Mouse (Mus musculus): ENCODE results near the gene Lrp6. TPM values are rescaled to one million over a fixed set of nuclear protein-coding genes. Genes with fewer than 3 reads are reported as not detected.

The Lrp6 gene
- polyA plus RNA-seq, 1 experiment: 26.1 TPM

- H3K27ac ChIP-seq (ENCODE audit: insufficient read depth, low read length): no peak overlapping the region
- peaks cover 19% of the 10 kb centered on the region for H3K4me1 ChIP-seq (ENCODE audit: control insufficient read depth, insufficient read depth, low read length)
- no peak overlapping the region for H3K4me3 ChIP-seq (replicated peaks; ENCODE audit: insufficient read depth, low read depth, low read length)
- WGBS: 98% methylated on average over 7 of the region's 7 CpGs
- DNase-seq: no peak
- TF ChIP-seq POLR2A (IDR thresholded peaks at IDR 0.05; ENCODE audit: borderline replicate concordance, insufficient read depth, low read length): no peak
- TF ChIP-seq CTCF (IDR thresholded peaks at IDR 0.05; ENCODE audit: borderline replicate concordance, insufficient read depth, low read depth, low read length): no peak
- H3K27me3 ChIP-seq (ENCODE audit: control insufficient read depth, insufficient read depth, low read length): no peaks in the 10 kb centered on the region
These were observed 38.4 kb downstream of the Lrp6 start for GRCm38 (mm10) chr6:134528396-134528795.

GRCm38 (mm10) chr6:134527596-134528128 lies 39.1 kb downstream of the Lrp6 start:
- no peak for DNase-seq
- Histone ChIP-seq H3K27me3 (ENCODE audit: control insufficient read depth, insufficient read depth, low read length) (no peaks in the 10 kb centered on the region), H3K4me3 (replicated peaks; ENCODE audit: insufficient read depth, low read depth, low read length) (no peak overlapping the region), H3K4me1 (ENCODE audit: control insufficient read depth, insufficient read depth, low read length) (peaks cover 19% of the 10 kb centered on the region), H3K27ac (ENCODE audit: insufficient read depth, low read length) (0 out of 2 replicates have a peak overlapping the region, but pooled peaks have one; percentile 65)
- WGBS: 25% methylated on average over 6 of the region's 6 CpGs
- TF ChIP-seq POLR2A (IDR thresholded peaks at IDR 0.05; ENCODE audit: borderline replicate concordance, insufficient read depth, low read length) (no peak), CTCF (IDR thresholded peaks at IDR 0.05; ENCODE audit: borderline replicate concordance, insufficient read depth, low read depth, low read length) (no peak)

- 59% methylated on average over 10 of the region's 10 CpGs for WGBS
- Histone ChIP-seq H3K4me1 (ENCODE audit: control insufficient read depth, insufficient read depth, low read length) (peaks cover 19% of the 10 kb centered on the region), H3K27me3 (ENCODE audit: control insufficient read depth, insufficient read depth, low read length) (no peaks in the 10 kb centered on the region), H3K27ac (ENCODE audit: insufficient read depth, low read length) (no peak overlapping the region), H3K4me3 (replicated peaks; ENCODE audit: insufficient read depth, low read depth, low read length) (no peak overlapping the region)
- TF ChIP-seq CTCF (IDR thresholded peaks at IDR 0.05; ENCODE audit: borderline replicate concordance, insufficient read depth, low read depth, low read length) (no peak), POLR2A (IDR thresholded peaks at IDR 0.05; ENCODE audit: borderline replicate concordance, insufficient read depth, low read length) (no peak)
- DNase-seq: no peak
These were observed 39.8 kb downstream of the Lrp6 start for GRCm38 (mm10) chr6:134526821-134527595.

- 93% methylated on average over 5 of the region's 5 CpGs for WGBS
- no peak for DNase-seq
- no peak overlapping the region for H3K4me3 ChIP-seq (replicated peaks; ENCODE audit: insufficient read depth, low read depth, low read length)
- H3K4me1 ChIP-seq (ENCODE audit: control insufficient read depth, insufficient read depth, low read length): peaks cover 22% of the 10 kb centered on the region
- no peak overlapping the region for H3K27ac ChIP-seq (ENCODE audit: insufficient read depth, low read length)
- TF ChIP-seq POLR2A (IDR thresholded peaks at IDR 0.05; ENCODE audit: borderline replicate concordance, insufficient read depth, low read length): no peak
- no peak for TF ChIP-seq CTCF (IDR thresholded peaks at IDR 0.05; ENCODE audit: borderline replicate concordance, insufficient read depth, low read depth, low read length)
- no peaks in the 10 kb centered on the region for H3K27me3 ChIP-seq (ENCODE audit: control insufficient read depth, insufficient read depth, low read length)
These were observed 40.5 kb downstream of the Lrp6 start for GRCm38 (mm10) chr6:134526275-134526674.

- Histone ChIP-seq H3K27ac (ENCODE audit: insufficient read depth, low read length) (no peak overlapping the region), H3K27me3 (ENCODE audit: control insufficient read depth, insufficient read depth, low read length) (no peaks in the 10 kb centered on the region), H3K4me1 (ENCODE audit: control insufficient read depth, insufficient read depth, low read length) (peaks cover 5% of the 10 kb centered on the region; the same call in 1 of the 2 replicates), H3K4me3 (replicated peaks; ENCODE audit: insufficient read depth, low read depth, low read length) (no peak overlapping the region)
- no peak for TF ChIP-seq POLR2A (IDR thresholded peaks at IDR 0.05; ENCODE audit: borderline replicate concordance, insufficient read depth, low read length)
- no peak for TF ChIP-seq CTCF (IDR thresholded peaks at IDR 0.05; ENCODE audit: borderline replicate concordance, insufficient read depth, low read depth, low read length)
- WGBS: 36% methylated on average over 10 of the region's 10 CpGs
- DNase-seq: no peak
These were observed 45.4 kb downstream of the Lrp6 start for GRCm38 (mm10) chr6:134521411-134521810.

- H3K27me3 ChIP-seq (ENCODE audit: control insufficient read depth, insufficient read depth, low read length): no peaks in the 10 kb centered on the region
- H3K4me3 ChIP-seq (replicated peaks; ENCODE audit: insufficient read depth, low read depth, low read length): no peak overlapping the region
- 65% methylated on average over 3 of the region's 3 CpGs for WGBS
- H3K27ac ChIP-seq (ENCODE audit: insufficient read depth, low read length): no peak overlapping the region
- H3K4me1 ChIP-seq (ENCODE audit: control insufficient read depth, insufficient read depth, low read length): peaks cover 5% of the 10 kb centered on the region; the same call in 1 of the 2 replicates
- TF ChIP-seq POLR2A (IDR thresholded peaks at IDR 0.05; ENCODE audit: borderline replicate concordance, insufficient read depth, low read length): no peak
- no peak for TF ChIP-seq CTCF (IDR thresholded peaks at IDR 0.05; ENCODE audit: borderline replicate concordance, insufficient read depth, low read depth, low read length)
- no peak for DNase-seq
These were observed 45.9 kb downstream of the Lrp6 start for GRCm38 (mm10) chr6:134520821-134521220.

GRCm38 (mm10) chr6:134518450-134518849 lies 48.3 kb downstream of the Lrp6 start:
- Histone ChIP-seq H3K27me3 (ENCODE audit: control insufficient read depth, insufficient read depth, low read length) (no peaks in the 10 kb centered on the region), H3K27ac (ENCODE audit: insufficient read depth, low read length) (no peak overlapping the region), H3K4me3 (replicated peaks; ENCODE audit: insufficient read depth, low read depth, low read length) (no peak overlapping the region), H3K4me1 (ENCODE audit: control insufficient read depth, insufficient read depth, low read length) (peaks cover 5% of the 10 kb centered on the region; the same call in 1 of the 2 replicates)
- TF ChIP-seq POLR2A (IDR thresholded peaks at IDR 0.05; ENCODE audit: borderline replicate concordance, insufficient read depth, low read length): no peak
- no peak for TF ChIP-seq CTCF (IDR thresholded peaks at IDR 0.05; ENCODE audit: borderline replicate concordance, insufficient read depth, low read depth, low read length)
- DNase-seq: no peak
- whole genome bisulfite sequencing: 83% methylated on average over 5 of the region's 5 CpGs

- no peaks in the 10 kb centered on the region for H3K27me3 ChIP-seq (ENCODE audit: control insufficient read depth, insufficient read depth, low read length)
- no peak for DNase-seq
These were observed 49.6 kb downstream of the Lrp6 start for GRCm38 (mm10) chr6:134517141-134517540.

More at GRCm38 (mm10) chr6:134517141-134517540, 49.6 kb downstream of the Lrp6 start:
- TF ChIP-seq CTCF (IDR thresholded peaks at IDR 0.05; ENCODE audit: borderline replicate concordance, insufficient read depth, low read depth, low read length): no peak
- no peak for TF ChIP-seq POLR2A (IDR thresholded peaks at IDR 0.05; ENCODE audit: borderline replicate concordance, insufficient read depth, low read length)
- 75% methylated on average over 4 of the region's 4 CpGs for WGBS
- Histone ChIP-seq H3K27ac (ENCODE audit: insufficient read depth, low read length) (no peak overlapping the region), H3K4me3 (replicated peaks; ENCODE audit: insufficient read depth, low read depth, low read length) (no peak overlapping the region), H3K4me1 (ENCODE audit: control insufficient read depth, insufficient read depth, low read length) (peaks cover 5% of the 10 kb centered on the region)

All from cerebellum, adult 2 months (tissue).